19 mouse cellular contexts compared by ENCODE assay signal in the genomic region with DNA sequence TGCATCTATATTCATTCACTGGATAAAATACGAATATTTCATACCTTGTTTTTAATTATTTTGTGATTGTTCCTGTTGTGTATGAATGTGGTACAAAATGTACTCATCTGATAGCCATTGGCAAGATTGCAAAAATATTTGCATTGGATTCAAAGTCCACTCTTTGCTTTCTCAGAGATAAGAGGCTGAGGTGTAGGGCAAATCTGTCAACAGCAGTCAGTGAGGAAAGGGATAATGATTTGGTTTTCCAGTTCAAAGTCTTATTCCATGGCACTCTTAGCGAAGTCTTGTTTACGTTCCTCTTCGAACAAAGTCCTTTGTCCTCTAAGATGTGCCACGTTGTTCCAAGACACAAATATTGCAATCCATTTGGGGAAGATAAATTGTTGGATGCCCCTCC.
"Had no signal": no experiment of that assay in that cellular context is flagged by ENCODE, and none has a peak within 500 bp of the region (broad histone marks: within the 10 kb centered on the region; RNA-seq: fewer than 3 reads in every experiment).

No protein-coding gene starts in this region.

- H3K9ac ChIP-seq: liver, embryonic 15.5 days; lung, embryonic 14.5 days; midbrain, embryonic 12.5 days; neural tube, embryonic 13.5 days; neural tube, embryonic 15.5 days had no signal

- H3K4me3 ChIP-seq: liver, embryonic 15.5 days; midbrain, embryonic 10.5 days; midbrain, embryonic 12.5 days; myocyte; neural tube, embryonic 13.5 days; neural tube, embryonic 15.5 days had no signal

- H3K27ac ChIP-seq: liver, embryonic 15.5 days; midbrain, embryonic 10.5 days; midbrain, embryonic 12.5 days; neural tube, embryonic 13.5 days; neural tube, embryonic 15.5 days had no signal

- H3K4me1 ChIP-seq: liver, embryonic 15.5 days; midbrain, embryonic 10.5 days; midbrain, embryonic 12.5 days; neural tube, embryonic 13.5 days had no signal

- H3K4me2 ChIP-seq: liver, embryonic 15.5 days; lung, embryonic 14.5 days; midbrain, embryonic 12.5 days; neural tube, embryonic 13.5 days; neural tube, embryonic 15.5 days had no signal

- H3K9me3 ChIP-seq: liver, embryonic 15.5 days; midbrain, embryonic 10.5 days; midbrain, embryonic 12.5 days; neural tube, embryonic 13.5 days; neural tube, embryonic 15.5 days had no signal

- ATAC-seq: midbrain, embryonic 16.5 days had no signal

- DNase-seq: lung, adult 18-20 months; lung, embryonic 14.5 days; lung, postnatal 10 days; lung, postnatal 4 days; midbrain, embryonic 14.5 days; retina, postnatal 1 day; right cerebral cortex, adult 18-20 months; right cerebral cortex, postnatal 25 days; right cerebral cortex, postnatal 4 days; thymus, adult 2 months; thymus, postnatal 25 days; thymus, postnatal 4 days had no signal

- H3K27me3 ChIP-seq: liver, embryonic 15.5 days; midbrain, embryonic 12.5 days; neural tube, embryonic 13.5 days; neural tube, embryonic 15.5 days had no signal

- H3K36me3 ChIP-seq: liver, embryonic 15.5 days; midbrain, embryonic 10.5 days; midbrain, embryonic 12.5 days; neural tube, embryonic 13.5 days; neural tube, embryonic 15.5 days had no signal
